Mouse (Mus musculus) heart, postnatal 36 days (tissue): ENCODE data around the gene Wdr44. TPM values are rescaled to one million over a fixed set of nuclear protein-coding genes. Genes with fewer than 3 reads are reported as not detected.
"Not testable (repeated sequence)": the region's sequence is repeated elsewhere in the genome, so short reads cannot be mapped to it uniquely, and the experiment has no call there.

Experiments used
- DNase-seq, 2 experiments: peaks; one replicate each; pipeline ENCODE4 v3.0.0; 2021 to 2022
- intact Hi-C: fragments of 180-260 bp; cut with DNase I; formaldehyde crosslinking; loops from one replicate; pipeline ENCODE4 v1.15.1; 2025
- total RNA-seq, 2 experiments: library from RNA; stranded (reverse); gene quantifications; 2 replicates each; pipeline ENCODE4 v1.2.3; 2021

The Wdr44 gene
- total RNA-seq, 2 experiments from 2014 or later, result 8.2 to 10.4 TPM

- intact Hi-C loops, result no loop called here
- peak; percentile 4 to 8 for DNase-seq
These were observed 130.7 kb downstream of the Wdr44 start for GRCm38 (mm10) chrX:23823398-23824023.

GRCm38 (mm10) chrX:23833784-23834183 is 140.9 kb downstream of the Wdr44 start:
- intact Hi-C loops, result not testable (repeated sequence)

DNA sequence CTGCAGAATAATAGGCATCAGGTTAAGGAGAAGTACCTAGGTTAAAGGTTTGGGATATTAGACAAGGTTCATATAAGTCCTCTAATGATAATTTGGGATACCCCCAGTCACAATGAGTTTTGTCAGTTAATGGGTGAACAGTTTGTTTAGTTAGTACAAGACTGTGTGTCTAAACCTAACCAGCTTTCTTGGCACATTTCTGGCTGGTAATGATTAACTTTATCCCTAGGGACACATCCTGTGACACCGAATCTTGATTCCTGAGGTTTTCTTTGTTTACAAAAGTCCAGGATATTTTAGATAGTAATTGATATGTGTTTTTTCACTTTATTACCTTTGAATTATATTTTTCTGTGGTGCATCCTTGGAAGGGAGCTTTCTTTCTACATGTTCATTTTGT is 148.1 kb downstream of the Wdr44 start:
- DNase-seq, result no peak
- intact Hi-C loops, result no loop called here

More at GRCm38 (mm10) chrX:23833784-23834183, 140.9 kb downstream of the Wdr44 start:
- not testable (repeated sequence) for DNase-seq

Other genes starting within 250 kb of the Wdr44 start
- not detected for gene Gm4907, start 189.5 kb downstream of the Wdr44 start, total RNA-seq